Mouse (Mus musculus) neural tube, embryonic 11.5 days (tissue): Measurements from ENCODE around the gene Itga9. TPM values are rescaled to one million over a fixed set of nuclear protein-coding genes. Genes with fewer than 3 reads are reported as not detected.

Experiments used
- ATAC-seq: fragments of 200-750 bp; cut with Nextera tagmentation; 2 replicates; pipeline ENCODE4 v1.8.0; 2017; ENCODE audit warnings: moderate number of reproducible peaks, mild to moderate bottlenecking, moderate TSS enrichment, moderate library complexity; ENCODE audit not compliant: insufficient read depth, low FRiP score, low TSS enrichment
- DNase-seq: peaks from one replicate; pipeline ENCODE4 v3.0.0-alpha.2; 2015; ENCODE audit warnings: low spot score
- H3K27ac ChIP-seq: fragments of 300-500 bp; sonication (generic); 2 replicates; pipeline ENCODE4 v1.5.1; 2014; ENCODE audit warnings: low read depth, mild to moderate bottlenecking, low read length
- H3K27me3 ChIP-seq: fragments of 300-500 bp; sonication (generic); 2 replicates; pipeline ENCODE4 v1.6.1; 2014; ENCODE audit warnings: mild to moderate bottlenecking, low read length, mixed read lengths; ENCODE audit not compliant: control insufficient read depth, insufficient read depth
- H3K36me3 ChIP-seq: fragments of 300-500 bp; sonication (generic); 2 replicates; pipeline ENCODE4 v1.6.1; 2014; ENCODE audit warnings: mild to moderate bottlenecking, low read length, moderate library complexity, mixed read lengths; ENCODE audit not compliant: control insufficient read depth, insufficient read depth
- H3K4me1 ChIP-seq: fragments of 300-500 bp; sonication (generic); 2 replicates; pipeline ENCODE4 v1.6.1; 2014; ENCODE audit warnings: low read length, mixed read lengths; ENCODE audit not compliant: control insufficient read depth, insufficient read depth
- H3K4me2 ChIP-seq: fragments of 300-500 bp; sonication (generic); 2 replicates; pipeline ENCODE4 v1.6.1; 2014; ENCODE audit warnings: low read depth, mild to moderate bottlenecking, moderate library complexity
- H3K4me3 ChIP-seq: fragments of 300-500 bp; sonication (generic); 2 replicates; pipeline ENCODE4 v1.5.1; 2014; ENCODE audit warnings: low read depth, low read length
- H3K9ac ChIP-seq: fragments of 300-500 bp; sonication (generic); 2 replicates; pipeline ENCODE4 v1.6.1; 2014; ENCODE audit warnings: mild to moderate bottlenecking, low read length
- H3K9me3 ChIP-seq: fragments of 300-500 bp; sonication (generic); 2 replicates; pipeline ENCODE4 v1.6.1; 2016; ENCODE audit warnings: low read length; ENCODE audit not compliant: control insufficient read depth
- WGBS: fragments of 180-500 bp; shearing (Covaris S2); extraction: QIAGEN DNeasy Blood & Tissue Kit; methylation state at CpG from one replicate; pipeline ENCODE4 v1.1.7; 2014; 5-methylcytosine and 5-hydroxymethylcytosine counted together
- polyA plus RNA-seq: library from polyadenylated mRNA; unstranded; fragments of >200 nt; fragmentation: Nextera tagmentation; extraction: Ambion mirVana; gene quantifications from 2 replicates; pipeline ENCODE4 v1.2.1, GENCODE M21; 2014

Gene Itga9
- polyA plus RNA-seq, 1 experiment from 2014 or later = 8.2 TPM

- Histone ChIP-seq H3K4me2 (no peak overlapping the region), H3K9me3 (no peaks in the 10 kb centered on the region), H3K36me3 (no peaks in the 10 kb centered on the region), H3K4me3 (no peak overlapping the region), H3K4me1 (no peaks in the 10 kb centered on the region), H3K27me3 (no peaks in the 10 kb centered on the region), H3K9ac (no peak overlapping the region), H3K27ac (no peak overlapping the region)
- ATAC-seq (no peak), DNase-seq (no peak)
- 88% methylated on average over 8 of the region's 8 CpGs for WGBS
These were observed 342.6 kb downstream of the Itga9 start for GRCm38 (mm10) chr9:118949124-118949523.

- Histone ChIP-seq H3K4me1 (no peaks in the 10 kb centered on the region), H3K9ac (no peak overlapping the region), H3K36me3 (no peaks in the 10 kb centered on the region), H3K27ac (no peak overlapping the region), H3K27me3 (no peaks in the 10 kb centered on the region), H3K9me3 (no peaks in the 10 kb centered on the region), H3K4me2 (no peak overlapping the region), H3K4me3 (no peak overlapping the region)
- DNase-seq = no peak
- no peak for ATAC-seq
- 68% methylated on average over 4 of the region's 4 CpGs for WGBS
These were observed 343.2 kb downstream of the Itga9 start for GRCm38 (mm10) chr9:118949654-118950053.

DNA sequence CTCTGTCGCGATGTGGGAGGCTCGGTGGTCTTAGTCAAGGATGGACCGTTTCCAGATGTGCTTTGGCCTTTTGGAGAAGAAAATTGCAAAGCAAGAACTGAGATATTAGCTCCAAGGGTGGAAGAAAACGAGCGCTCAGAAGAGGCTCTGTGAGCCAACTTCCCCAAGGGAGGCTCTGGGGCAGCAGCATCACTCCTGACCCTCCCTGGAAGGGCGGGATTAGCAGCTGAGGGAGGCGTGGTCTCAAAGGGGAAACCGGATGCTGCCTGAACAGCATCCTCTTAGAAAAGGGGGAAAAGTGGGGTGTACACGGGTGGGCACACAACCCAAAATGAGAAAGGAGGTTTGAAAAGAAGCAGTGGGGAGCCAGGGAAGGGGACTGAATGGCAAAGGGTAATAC, 343.6 kb downstream of the Itga9 start:
- no peaks in the 10 kb centered on the region for H3K36me3 ChIP-seq
- ATAC-seq = no peak
- H3K4me1 ChIP-seq = no peaks in the 10 kb centered on the region
- H3K9ac ChIP-seq = no peak overlapping the region
- no peaks in the 10 kb centered on the region for H3K9me3 ChIP-seq
- DNase-seq = no peak
- no peak overlapping the region for H3K4me2 ChIP-seq
- H3K27me3 ChIP-seq = no peaks in the 10 kb centered on the region
- no peak overlapping the region for H3K27ac ChIP-seq
- H3K4me3 ChIP-seq = no peak overlapping the region
- 70% methylated on average over 10 of the region's 10 CpGs for WGBS

Other genes starting within 250 kb of the Itga9 start
- gene Eomes, start 128.5 kb upstream of the Itga9 start, polyA plus RNA-seq = not detected in 2 replicates
- gene Golga4, start 100.4 kb upstream of the Itga9 start, polyA plus RNA-seq = 52.4 and 55.2 TPM in 2 replicates